Mouse (Mus musculus) hindlimb bud, embryonic 11.5 days (tissue): Measurements from ENCODE around the gene Tmpo.

Source experiments
- DNase-seq: peaks from one replicate; pipeline ENCODE4 v3.0.0-alpha.2; 2012; ENCODE audit warnings: low read depth, low spot score; ENCODE audit errors: extremely low spot score

Tmpo gene

GRCm38 (mm10) chr10:91161006-91161405 is 20.1 kb downstream of the Tmpo start:
- DNase-seq, result no peak

- DNase-seq, result no peak
Measured at GRCm38 (mm10) chr10:91158442-91158841, 22.7 kb downstream of the Tmpo start.

GRCm38 (mm10) chr10:91156338-91156737 is 24.8 kb downstream of the Tmpo start:
- DNase-seq, result no peak

- no peak for DNase-seq
Measured at GRCm38 (mm10) chr10:91153894-91154503, 27.1 kb downstream of the Tmpo start.

- DNase-seq, result no peak
Measured at GRCm38 (mm10) chr10:91145413-91145812, 35.7 kb downstream of the Tmpo start.

GRCm38 (mm10) chr10:91143313-91144230 is 37.5 kb downstream of the Tmpo start:
- no peak for DNase-seq

GRCm38 (mm10) chr10:91142654-91143191 is 38.4 kb downstream of the Tmpo start:
- no peak for DNase-seq

GRCm38 (mm10) chr10:91141564-91141963 is 39.6 kb downstream of the Tmpo start:
- DNase-seq, result peak; percentile 44

GRCm38 (mm10) chr10:91139148-91139766 is 41.9 kb downstream of the Tmpo start:
- no peak for DNase-seq

GRCm38 (mm10) chr10:91138317-91138716 is 42.8 kb downstream of the Tmpo start:
- no peak for DNase-seq

GRCm38 (mm10) chr10:91137400-91137799 is 43.7 kb downstream of the Tmpo start:
- no peak for DNase-seq

- no peak for DNase-seq
Measured at GRCm38 (mm10) chr10:91135302-91135972, 45.7 kb downstream of the Tmpo start.

GRCm38 (mm10) chr10:91131565-91131964 is 49.5 kb downstream of the Tmpo start:
- DNase-seq, result no peak

- no peak for DNase-seq
Measured at GRCm38 (mm10) chr10:91130792-91131191, 50.3 kb downstream of the Tmpo start.

GRCm38 (mm10) chr10:91128551-91129160 is 52.5 kb downstream of the Tmpo start:
- DNase-seq, result no peak

- no peak for DNase-seq
Measured at GRCm38 (mm10) chr10:91127395-91127794, 53.7 kb downstream of the Tmpo start.

- DNase-seq, result no peak
Measured at GRCm38 (mm10) chr10:91126618-91127355, 54.3 kb downstream of the Tmpo start.

- peak; percentile 97 for DNase-seq
Measured at GRCm38 (mm10) chr10:91123828-91124822, 57.0 kb downstream of the Tmpo start, which contains the start of gene Slc25a3. Slc25a3 (minus strand) TSS chr10:91124059.
